Mouse (Mus musculus) bone marrow, adult 2 months (tissue): Measurements from ENCODE around the gene Rheb. TPM values are rescaled to one million over a fixed set of nuclear protein-coding genes. Genes with fewer than 3 reads are reported as not detected.
"Not testable (repeated sequence)": the region's sequence is repeated elsewhere in the genome, so short reads cannot be mapped to it uniquely, and the experiment has no call there.

Experiments
- H3K27ac ChIP-seq: fragments of 200-500 bp; 2 replicates; pipeline ENCODE4 v1.5.1; 2012; ENCODE audit warnings: low read depth, mild to moderate bottlenecking, control low read depth, inconsistent platforms, low read length; ENCODE audit not compliant: control insufficient read depth, poor library complexity, insufficient read depth
- H3K4me1 ChIP-seq: fragments of 200-500 bp; 2 replicates; pipeline ENCODE4 v1.6.1; 2011; ENCODE audit warnings: low read length; ENCODE audit not compliant: control insufficient read depth, insufficient read depth
- H3K4me3 ChIP-seq: fragments of 200-500 bp; replicated peaks from 2 replicates; pipeline ENCODE3; 2011; ENCODE audit warnings: mild to moderate bottlenecking, low read depth, low read length, control low read depth; ENCODE audit not compliant: control insufficient read depth
- CTCF ChIP-seq: fragments of 200-500 bp; IDR thresholded peaks from 2 replicates; pipeline ENCODE4 v1.5.1; 2011; ENCODE audit warnings: low read length, control low read depth; ENCODE audit not compliant: control insufficient read depth, insufficient read depth
- POLR2A ChIP-seq: fragments of 200-500 bp; IDR thresholded peaks from 2 replicates; pipeline ENCODE4 v1.6.1; 2011; ENCODE audit warnings: low read depth, mild to moderate bottlenecking, control low read depth, low read length, borderline replicate concordance; ENCODE audit not compliant: control insufficient read depth
- WGBS: fragments of 180-500 bp; shearing (Covaris S2); methylation state at CpG from one replicate; pipeline ENCODE4 v1.1.7; 2018; 5-methylcytosine and 5-hydroxymethylcytosine counted together
- polyA plus RNA-seq: library from polyadenylated mRNA; stranded (reverse); fragments of >200 nt; gene quantifications from 2 replicates; pipeline ENCODE4 v1.2.4, GENCODE M21; 2011; ENCODE audit warnings: low replicate concordance; ENCODE audit not compliant: missing spikeins, insufficient read depth, insufficient read length

Gene Rheb
- polyA plus RNA-seq, 1 experiment: 42.3 TPM

GRCm38 (mm10) chr5:24827173-24827572 is 15.3 kb downstream of the Rheb start:
- no peak overlapping the region for H3K4me3 ChIP-seq
- no peak for TF ChIP-seq POLR2A
- H3K4me1 ChIP-seq: peaks cover 8% of the 10 kb centered on the region
- 35% methylated on average over 2 of the region's 2 CpGs for WGBS
- peak overlapping the region; percentile 16; the same call in 1 of the 2 replicates for H3K27ac ChIP-seq

- Histone ChIP-seq H3K4me3 (no peak overlapping the region), H3K4me1 (peaks cover 8% of the 10 kb centered on the region), H3K27ac (peak overlapping the region; percentile 4; the same call in 1 of the 2 replicates)
- WGBS: 45% methylated on average over 9 of the region's 9 CpGs
- TF ChIP-seq CTCF (no peak), POLR2A (no peak)
These were observed 16.2 kb downstream of the Rheb start for GRCm38 (mm10) chr5:24826056-24826770.

- no peak for TF ChIP-seq CTCF
- no peak for TF ChIP-seq POLR2A
- no peak overlapping the region for H3K27ac ChIP-seq
These were observed 16.9 kb downstream of the Rheb start for GRCm38 (mm10) chr5:24825365-24826055.

GRCm38 (mm10) chr5:24823864-24824405 is 18.5 kb downstream of the Rheb start:
- TF ChIP-seq CTCF (no peak), POLR2A (no peak)
- Histone ChIP-seq H3K27ac (no peak overlapping the region), H3K4me1 (peaks cover 8% of the 10 kb centered on the region), H3K4me3 (no peak overlapping the region)
- WGBS: 74% methylated on average over 6 of the region's 6 CpGs

More at GRCm38 (mm10) chr5:24825365-24826055, 16.9 kb downstream of the Rheb start:
- Histone ChIP-seq H3K4me1 (peaks cover 8% of the 10 kb centered on the region), H3K4me3 (no peak overlapping the region)
- 62% methylated on average over 4 of the region's 4 CpGs for WGBS

GRCm38 (mm10) chr5:24822781-24823180 is 19.6 kb downstream of the Rheb start:
- H3K27ac ChIP-seq: no peak overlapping the region
- TF ChIP-seq CTCF (no peak), POLR2A (no peak)
- no peak overlapping the region for H3K4me3 ChIP-seq
- WGBS: 85% methylated on average over 3 of the region's 3 CpGs
- peaks cover 8% of the 10 kb centered on the region for H3K4me1 ChIP-seq

- WGBS: 57% methylated on average over 3 of the region's 3 CpGs
- H3K4me1 ChIP-seq: not testable (repeated sequence)
These were observed 20.2 kb downstream of the Rheb start for GRCm38 (mm10) chr5:24822231-24822630.

GRCm38 (mm10) chr5:24821403-24821841 is 21.0 kb downstream of the Rheb start:
- 84% methylated on average over 3 of the region's 3 CpGs for WGBS
- H3K27ac ChIP-seq: no peak overlapping the region
- TF ChIP-seq POLR2A (no peak), CTCF (no peak)

More at GRCm38 (mm10) chr5:24822231-24822630, 20.2 kb downstream of the Rheb start:
- not testable (repeated sequence) for H3K4me3 ChIP-seq, H3K27ac ChIP-seq

GRCm38 (mm10) chr5:24820627-24821026 is 21.8 kb downstream of the Rheb start:
- Histone ChIP-seq H3K4me3 (no peak overlapping the region), H3K4me1 (peaks cover 2% of the 10 kb centered on the region; the same call in 1 of the 2 replicates), H3K27ac (no peak overlapping the region)
- 89% methylated on average over 5 of the region's 5 CpGs for WGBS
- no peak for TF ChIP-seq CTCF
- no peak for TF ChIP-seq POLR2A

More at GRCm38 (mm10) chr5:24821403-24821841, 21.0 kb downstream of the Rheb start:
- Histone ChIP-seq H3K4me3 (no peak overlapping the region), H3K4me1 (peaks cover 3% of the 10 kb centered on the region)

GRCm38 (mm10) chr5:24817191-24817590 is 25.2 kb downstream of the Rheb start:
- Histone ChIP-seq H3K4me1 (no peaks in the 10 kb centered on the region; the same call in 1 of the 2 replicates), H3K27ac (no peak overlapping the region), H3K4me3 (no peak overlapping the region)
- 90% methylated on average over 4 of the region's 4 CpGs for WGBS
- TF ChIP-seq CTCF (no peak), POLR2A (no peak)
